Mouse (Mus musculus) left cerebral cortex, postnatal 14 days (tissue): ENCODE data around the gene Umad1. TPM values are rescaled to one million over a fixed set of nuclear protein-coding genes. Genes with fewer than 3 reads are reported as not detected.
"Not testable (repeated sequence)": the region's sequence is repeated elsewhere in the genome, so short reads cannot be mapped to it uniquely, and the experiment has no call there.

Experiments used
- DNase-seq, 2 experiments: peaks; one replicate each; pipeline ENCODE4 v3.0.0; 2021 to 2022; ENCODE audit warnings: low spot score in 2 of 2, mixed read lengths in 1 of 2
- intact Hi-C: fragments of 180-260 bp; cut with DNase I; formaldehyde crosslinking; loops from one replicate; pipeline ENCODE4 v1.15.1; 2025
- total RNA-seq, 2 experiments: library from RNA; stranded (reverse); gene quantifications; 2 replicates each; pipeline ENCODE4 v1.2.3; 2021

Umad1 gene
- total RNA-seq, 2 experiments from 2014 or later: 32.6 to 33.5 TPM

DNA sequence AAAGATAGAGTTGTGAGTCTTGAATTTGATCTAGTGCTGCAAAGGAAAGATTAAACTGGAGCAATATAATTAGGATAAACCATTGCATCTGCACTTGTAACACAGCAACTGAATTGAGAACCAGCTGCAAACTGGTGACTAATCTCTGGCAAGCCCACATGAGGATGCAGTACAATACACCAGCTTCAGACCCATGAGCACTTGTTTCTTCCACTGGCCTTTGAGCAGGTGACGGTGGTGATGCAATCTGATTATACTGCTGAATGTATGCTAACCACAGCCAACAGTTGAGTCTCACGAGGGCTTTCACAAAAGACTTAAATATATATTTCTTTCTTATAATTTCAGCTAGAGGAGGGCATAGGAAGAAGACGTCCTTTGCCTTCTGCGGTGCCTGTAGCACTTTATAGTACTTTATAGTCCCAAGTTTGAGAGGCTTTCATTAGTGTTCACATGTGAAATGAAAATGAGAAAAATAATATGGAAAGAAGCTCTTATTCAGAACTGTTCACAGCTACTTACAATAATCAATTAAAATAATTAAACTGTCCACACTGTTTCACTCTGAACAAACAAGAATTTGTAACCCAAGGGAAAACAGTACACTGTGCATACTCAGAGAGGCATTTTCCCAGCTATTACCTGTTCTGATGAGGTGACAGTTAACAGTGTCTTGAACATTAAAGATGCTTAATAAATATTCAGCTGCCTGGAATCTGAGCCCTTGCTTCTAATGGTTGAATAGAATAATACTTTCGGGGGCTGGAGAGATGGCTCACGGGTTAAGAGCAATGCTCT is 40.2 kb downstream of the Umad1 start:
- intact Hi-C loops: loop anchor here (10.0 kb wide), 1 partner anchor 126 kb away; no protein-coding TSS in a partner anchor
- no peak for DNase-seq

DNA sequence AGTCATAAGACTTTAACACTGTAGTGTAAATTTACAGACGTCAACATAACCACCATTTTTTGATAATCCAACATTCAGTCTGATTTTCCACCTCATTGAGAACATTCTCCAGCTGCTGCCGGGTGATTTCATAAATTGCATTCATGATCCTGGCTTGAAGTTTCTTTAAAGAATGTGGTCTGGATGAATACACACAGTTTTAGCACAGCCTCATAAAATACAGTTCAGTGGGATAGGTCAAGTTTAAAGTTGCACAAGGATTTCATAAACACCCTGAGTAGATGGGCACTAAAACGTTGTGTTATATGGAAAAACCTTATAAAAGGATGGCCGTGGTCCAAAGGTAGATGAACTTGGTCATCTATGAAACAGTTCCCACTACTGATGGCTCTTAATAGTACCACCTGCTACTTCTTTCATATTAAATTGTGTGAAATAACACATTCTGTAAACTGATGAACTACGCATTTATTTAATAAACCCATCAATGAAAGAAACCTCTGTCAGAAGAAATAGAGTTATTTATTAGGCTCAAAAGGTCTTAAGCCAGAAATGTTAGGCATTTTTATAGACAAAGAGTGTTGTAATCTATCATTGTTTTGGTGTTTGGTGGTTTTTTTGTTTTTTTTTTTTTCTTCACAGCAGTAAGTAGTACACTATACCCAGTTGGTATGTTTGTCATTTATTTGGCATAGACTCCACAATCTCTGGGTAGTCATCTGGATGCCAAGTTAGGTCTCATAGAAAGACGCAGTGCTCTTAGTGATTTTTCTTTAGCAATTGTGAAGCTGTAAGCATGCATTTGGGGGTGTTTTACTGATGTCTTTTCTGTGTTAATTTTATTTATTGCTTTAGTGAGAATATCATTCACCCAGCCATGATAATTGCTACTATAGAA is 49.0 kb downstream of the Umad1 start:
- intact Hi-C loops: no loop called here
- DNase-seq: no peak

DNA sequence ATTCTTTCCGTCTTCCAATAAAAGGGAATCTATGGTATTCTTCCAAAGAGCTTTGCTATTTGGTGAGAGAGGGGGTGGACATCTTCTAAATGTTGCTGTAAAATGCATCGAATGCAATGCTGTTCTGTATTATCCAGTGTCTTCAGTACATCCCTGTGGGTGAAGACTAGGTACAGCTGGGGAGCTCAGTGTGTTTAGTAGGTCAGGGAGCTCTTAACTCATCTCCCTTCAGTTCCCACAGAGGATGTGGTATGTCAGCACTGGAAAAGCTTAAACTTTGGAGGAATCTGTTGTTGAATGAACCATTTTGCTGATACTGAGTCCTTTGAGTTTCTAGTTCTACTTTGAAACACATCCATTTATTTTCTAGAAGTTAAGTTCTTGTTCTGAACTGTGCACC is 53.5 kb downstream of the Umad1 start:
- intact Hi-C loops: no loop called here
- no peak for DNase-seq

DNA sequence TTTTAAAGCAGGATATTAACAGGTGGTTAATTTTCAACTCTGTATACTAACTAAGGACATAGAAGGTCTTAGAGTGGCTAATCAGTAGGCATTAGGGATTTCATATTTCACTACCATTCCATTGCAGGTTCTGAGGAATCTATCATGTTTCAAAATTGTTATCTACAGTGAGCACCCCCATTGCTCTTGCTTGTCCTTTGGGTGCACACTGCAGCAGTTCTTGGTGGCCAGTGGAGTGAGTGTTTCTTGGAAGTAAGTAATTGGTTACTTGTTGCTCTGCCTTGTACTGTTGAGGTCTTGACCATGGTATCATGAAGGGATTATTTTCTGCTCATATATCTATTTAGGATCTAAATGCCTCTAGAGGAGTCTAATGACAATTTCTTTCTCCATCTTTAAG is 57.1 kb downstream of the Umad1 start:
- intact Hi-C loops: no loop called here
- DNase-seq: no peak

DNA sequence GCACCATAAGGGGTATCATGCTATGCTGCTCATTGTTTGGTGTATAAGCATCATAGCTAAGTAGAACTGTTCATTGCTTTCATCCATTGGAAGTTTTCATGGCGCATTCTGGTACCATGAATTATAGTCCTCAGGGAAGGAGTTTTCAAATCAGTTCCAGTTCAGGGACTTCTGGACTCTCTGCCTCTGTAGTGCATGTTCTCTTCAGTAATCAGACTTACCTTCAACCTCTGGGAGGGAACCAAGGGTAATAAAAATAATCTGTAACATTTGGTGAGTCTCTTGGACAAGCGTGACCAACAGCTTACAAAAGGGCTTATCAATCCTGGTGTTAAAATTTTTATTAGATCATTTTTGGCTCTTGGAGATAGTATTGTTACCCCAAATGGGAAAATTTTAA is 60.5 kb downstream of the Umad1 start:
- DNase-seq: no peak
- intact Hi-C loops: no loop called here

DNA sequence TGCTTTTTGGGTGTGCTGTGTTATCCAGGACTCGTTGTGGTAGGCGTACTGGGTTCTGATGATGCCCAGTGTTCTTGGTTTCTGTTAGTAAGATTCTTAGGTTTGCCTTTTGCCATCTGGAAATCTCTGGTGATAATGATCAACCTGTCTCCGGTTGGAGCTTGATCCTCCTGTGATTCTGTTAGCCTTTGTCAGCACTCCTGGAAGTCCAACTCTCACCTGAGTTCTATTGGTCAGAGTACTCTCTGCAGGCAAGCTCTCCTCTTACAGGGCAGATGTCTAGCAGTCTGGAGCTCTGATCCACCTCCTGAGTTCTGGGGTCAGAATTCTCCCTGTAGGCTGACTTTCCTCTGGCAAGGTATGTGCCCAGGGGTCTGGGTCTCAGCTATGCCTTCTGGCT is 72.4 kb downstream of the Umad1 start:
- DNase-seq, intact Hi-C loops: not testable (repeated sequence)

DNA sequence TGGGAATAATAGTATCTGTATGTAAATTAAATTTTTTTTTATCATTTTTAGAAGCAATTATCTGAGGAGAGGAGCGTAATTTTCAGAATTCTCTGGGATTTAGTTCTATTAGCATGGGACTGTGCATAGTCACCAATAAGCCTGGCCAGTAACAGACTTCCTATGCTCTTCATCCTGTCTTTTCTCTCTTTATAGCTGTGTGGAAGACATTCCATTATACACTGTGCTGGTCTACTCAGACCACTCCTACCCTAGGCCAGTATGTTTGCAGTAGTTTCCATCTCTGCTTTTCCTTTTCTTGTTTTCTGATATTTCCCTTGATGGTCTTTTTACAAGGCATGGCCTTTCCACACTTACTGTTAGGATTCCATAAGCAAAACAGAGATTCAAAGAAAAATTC is 74.3 kb downstream of the Umad1 start:
- no peak for DNase-seq
- intact Hi-C loops: no loop called here

DNA sequence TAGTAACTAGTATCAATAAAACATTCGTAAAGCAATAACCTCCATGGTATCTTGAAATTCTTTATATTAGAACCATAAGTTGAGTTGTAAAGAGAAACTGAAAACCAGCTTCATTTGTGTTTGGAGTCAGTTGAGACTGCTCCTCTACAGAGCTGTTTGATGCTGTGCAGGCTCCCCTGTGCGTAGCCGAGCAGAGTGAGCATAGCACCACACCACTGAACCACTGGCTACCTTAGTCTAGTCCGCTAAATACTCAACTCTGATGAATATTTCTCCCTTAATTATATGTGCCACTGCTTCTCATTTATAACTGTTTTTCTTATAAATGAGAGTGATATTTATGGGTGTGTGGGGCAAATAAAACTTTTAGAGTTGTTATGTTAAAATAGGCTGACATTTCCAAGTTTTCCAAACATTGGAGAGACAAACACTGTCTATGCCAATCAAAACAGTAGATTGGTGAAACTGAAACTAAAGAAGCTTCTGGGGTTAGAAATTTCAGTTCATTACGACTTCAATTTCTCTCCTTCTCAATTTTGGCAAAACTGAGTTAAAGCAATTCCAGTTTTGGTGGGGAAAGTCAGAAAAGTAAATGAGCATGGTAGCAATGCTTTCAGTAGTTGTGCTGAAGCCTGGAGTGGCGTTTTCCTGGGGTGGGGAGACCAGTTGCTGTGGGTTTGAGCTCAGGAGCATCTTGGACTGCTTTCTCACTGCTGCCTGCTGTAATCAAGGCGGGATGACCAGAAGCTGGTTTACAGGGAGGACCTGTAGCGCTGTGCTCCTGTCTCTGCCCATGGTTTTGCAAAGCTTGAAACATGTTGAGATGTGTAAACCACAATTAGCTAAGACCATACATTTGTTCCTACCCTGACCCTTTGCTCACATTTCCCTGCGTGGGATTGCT is 77.7 kb downstream of the Umad1 start:
- intact Hi-C loops: no loop called here
- DNase-seq: no peak

DNA sequence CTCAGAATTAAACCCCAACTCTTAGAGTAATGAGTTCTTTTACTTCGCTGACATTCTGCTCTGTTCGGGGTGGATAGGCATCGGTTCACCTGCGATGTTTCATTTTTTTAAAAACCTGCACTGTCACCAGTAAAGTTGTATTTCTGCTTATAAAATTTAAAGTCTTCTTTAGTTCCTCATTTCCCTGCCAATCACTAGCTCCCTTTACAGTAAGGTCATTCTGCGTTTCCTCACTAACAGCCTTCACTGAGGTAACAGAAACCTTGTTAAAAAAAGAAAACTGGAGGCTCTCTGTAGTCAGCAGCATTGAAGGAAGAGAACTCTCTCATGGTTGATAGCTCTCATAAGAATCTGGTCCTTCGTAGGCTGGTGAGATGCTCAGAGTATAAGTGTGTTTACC is 80.4 kb downstream of the Umad1 start:
- intact Hi-C loops: no loop called here
- DNase-seq: no peak

DNA sequence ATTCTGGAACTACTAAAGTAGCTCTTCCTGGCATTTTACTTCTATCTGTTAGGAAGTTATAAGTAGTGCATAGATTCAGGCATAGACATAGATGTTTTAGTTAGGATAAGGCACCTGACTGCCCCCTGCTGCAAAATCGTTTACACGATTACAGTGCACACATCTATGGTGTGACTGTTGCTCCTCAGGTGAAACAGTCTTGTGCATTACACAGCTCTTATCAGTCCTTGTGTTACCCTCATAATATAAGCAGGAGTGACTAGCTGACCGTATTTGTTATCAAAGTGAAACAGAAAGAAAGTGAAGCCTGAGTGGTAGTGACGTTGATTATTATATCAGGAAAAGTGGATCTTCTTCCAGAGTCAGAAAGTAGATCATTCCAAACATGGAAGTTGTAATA is 84.2 kb downstream of the Umad1 start:
- DNase-seq: no peak
- intact Hi-C loops: no loop called here

DNA sequence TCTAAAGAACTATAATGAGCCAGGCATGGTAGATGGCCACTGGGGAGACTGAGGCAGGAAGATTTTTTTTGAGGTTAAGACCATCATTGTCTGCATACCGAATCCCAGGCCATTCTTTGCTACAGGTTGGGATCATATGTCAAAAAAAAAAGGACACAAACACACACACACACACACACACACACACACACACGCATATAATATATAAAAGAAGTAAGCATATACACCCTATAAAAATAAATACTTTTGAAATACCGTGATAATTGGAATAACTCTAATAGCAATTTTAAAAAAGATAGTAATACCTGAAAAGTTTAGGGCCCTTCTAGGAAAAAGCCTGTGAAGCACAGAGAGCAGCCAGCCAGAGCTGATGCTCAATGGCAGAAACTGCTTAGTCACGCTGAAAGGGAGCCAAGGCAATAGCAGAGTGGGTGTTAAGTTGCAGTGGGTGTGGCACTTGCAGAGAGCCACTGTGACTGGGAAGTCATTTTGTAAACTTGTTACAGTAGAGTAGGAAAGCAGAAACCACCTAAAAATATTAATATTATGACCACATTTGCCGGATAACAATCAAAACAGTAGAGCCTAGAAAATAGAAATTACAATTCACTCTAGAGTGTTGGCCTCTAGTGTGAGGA is 86.2 kb downstream of the Umad1 start:
- intact Hi-C loops: no loop called here
- DNase-seq: peak; percentile 49 to 56

DNA sequence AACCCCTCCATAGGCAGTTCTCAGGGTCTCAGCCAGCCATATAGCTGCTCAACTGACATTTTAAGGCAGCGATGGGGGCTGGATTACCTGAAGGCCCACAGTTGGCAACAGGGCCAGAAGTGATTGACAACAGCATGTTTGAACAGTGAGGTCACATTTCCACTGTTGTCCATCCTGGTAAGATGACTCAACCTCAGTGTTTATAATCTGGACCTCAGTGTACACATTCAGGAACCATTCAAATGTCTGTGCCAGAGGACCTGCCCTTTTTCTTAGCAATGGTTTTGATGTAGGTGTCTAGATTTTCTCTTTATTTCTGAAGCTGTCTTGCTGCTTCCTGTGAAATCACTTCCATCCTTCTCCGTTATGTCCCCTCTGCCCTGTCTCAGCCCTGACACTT is 88.1 kb downstream of the Umad1 start:
- DNase-seq: no peak

DNA sequence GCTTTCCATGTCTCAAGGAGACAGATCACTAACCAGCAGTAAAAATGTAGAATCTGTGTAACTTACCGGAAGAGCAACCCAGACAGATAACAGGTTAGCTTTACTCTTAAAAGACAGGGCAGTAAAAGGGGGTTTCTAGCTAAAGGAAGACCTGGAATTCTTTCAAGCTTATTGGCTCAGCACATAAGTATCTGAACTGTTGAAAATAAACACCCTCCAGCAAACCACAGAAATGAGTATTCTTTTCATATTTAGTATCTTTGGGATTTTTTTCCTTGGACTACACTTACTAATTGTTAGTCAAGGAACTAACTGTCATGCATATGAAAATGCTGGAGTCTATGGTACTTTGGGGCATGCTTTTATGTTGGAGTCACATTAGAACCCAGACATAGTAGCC is 89.3 kb downstream of the Umad1 start:
- intact Hi-C loops: no loop called here
- no peak for DNase-seq

More for the DNA sequence above, 88.1 kb downstream of the Umad1 start:
- intact Hi-C loops: no loop called here

DNA sequence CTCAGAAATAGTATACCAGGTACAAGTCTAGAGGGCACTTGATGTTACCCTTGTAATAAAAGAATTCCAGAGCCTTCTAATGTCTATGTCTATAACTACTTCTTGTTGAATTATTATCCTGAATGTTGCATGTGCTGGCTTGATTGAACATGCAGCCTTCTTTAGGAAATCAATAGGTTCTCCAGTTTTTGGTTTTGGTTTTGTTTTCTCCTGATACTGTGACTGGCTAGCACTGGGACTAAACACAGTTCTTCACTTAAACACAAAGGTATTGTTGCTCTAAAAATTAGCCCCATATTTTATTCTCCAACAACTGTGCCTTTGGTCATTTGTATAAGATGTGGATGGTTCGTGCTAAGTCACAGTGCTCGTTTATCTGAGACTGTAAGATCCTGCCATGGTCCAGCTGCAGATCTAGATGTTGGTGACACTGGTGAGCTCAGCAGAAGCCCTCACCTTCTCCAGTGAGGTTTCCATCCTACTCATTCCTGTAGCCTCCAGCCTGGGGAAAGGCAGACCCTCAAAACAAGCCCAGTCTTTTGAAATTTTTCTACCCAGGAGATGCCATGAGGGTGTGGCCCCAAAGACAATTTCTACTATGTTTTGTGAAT is 90.1 kb downstream of the Umad1 start:
- no peak for DNase-seq
- intact Hi-C loops: no loop called here

DNA sequence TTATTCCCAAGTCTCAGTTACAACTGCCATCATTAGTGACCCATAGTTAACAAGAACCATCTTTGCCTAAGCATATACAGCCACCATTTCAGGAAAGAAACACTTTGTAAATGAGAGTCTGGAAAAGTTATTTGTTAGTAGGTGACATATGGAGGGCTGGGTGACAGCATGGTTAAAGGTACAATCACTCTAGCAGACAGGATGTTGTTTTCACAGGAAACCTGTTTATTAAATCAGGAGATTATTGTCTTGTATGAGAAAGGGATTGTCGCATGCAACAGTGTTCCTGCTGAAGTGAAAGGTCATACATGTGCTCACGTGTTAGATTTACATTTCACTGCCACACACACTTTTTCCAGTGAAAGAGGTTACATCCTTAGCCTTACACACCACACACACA is 92.4 kb downstream of the Umad1 start:
- intact Hi-C loops: no loop called here
- no peak for DNase-seq

DNA sequence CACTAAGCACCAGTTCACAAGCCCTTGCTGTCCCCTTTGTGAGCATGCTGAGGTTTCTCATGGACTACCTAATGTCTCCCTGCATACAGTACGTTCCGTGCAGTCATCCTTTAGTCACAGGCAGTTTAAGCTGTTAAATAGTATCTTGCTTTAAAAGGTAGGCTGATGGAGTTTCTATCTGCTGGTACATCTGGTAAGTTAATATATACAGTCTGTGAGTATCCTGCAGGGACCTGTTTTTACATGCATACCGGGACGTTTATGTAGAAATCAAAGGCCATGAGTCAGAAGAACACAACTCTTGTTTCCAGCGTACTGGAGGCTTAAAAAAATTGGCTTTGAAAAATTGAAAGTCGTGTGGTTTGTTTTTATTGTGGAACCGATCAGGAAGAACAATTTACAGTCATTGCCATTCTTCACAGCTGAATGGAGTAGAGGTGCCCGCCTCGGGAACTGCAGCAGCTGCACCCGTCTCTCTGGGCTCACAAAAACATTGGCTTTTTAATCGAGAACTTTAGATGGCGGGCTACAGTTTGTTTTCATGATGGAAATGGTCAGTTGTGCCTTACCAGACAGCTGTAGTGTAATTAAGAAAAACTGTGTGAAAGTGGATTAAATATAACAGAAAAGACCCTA is 93.6 kb downstream of the Umad1 start:
- no peak for DNase-seq
- intact Hi-C loops: no loop called here

DNA sequence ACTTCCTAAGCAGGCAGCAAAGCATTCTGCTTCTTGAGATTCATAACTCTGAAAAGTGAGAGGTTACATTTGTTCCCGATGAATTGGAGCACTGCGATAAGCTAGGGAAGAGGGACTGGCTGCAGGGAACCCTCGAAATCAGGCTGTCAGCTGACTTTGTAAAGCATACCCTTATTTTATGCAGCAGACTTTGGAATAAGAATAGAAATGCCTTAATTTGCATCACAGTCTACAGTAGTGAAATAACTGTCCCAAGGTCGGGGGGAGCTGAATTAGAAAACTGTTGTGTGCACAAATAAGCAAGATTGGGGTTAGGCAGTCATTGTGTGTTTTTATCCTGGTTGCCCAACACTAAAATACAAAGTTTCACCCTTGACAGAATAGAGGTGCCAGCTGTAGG is 94.4 kb downstream of the Umad1 start:
- intact Hi-C loops: no loop called here
- no peak for DNase-seq

DNA sequence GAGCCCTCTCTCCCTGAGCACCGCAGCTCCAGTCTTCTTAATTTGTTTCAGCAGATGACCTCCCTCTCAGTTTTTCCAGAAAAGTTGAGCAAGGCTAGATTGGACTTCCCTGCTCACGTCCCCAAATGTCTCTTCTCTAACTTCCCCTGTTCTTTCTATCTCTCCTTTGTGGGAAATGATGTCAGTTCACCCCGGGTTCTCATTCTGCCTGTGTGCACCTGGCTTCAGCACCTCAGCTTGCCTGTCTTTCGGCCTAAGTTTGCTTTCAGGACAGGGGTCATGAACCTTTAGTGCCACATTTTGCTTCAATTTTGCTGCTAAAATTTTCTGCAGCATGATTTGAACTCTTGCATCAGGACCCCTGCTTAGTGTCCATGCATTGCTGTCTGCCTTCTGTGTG is 95.8 kb downstream of the Umad1 start:
- no peak for DNase-seq

More for the DNA sequence above, 95.8 kb downstream of the Umad1 start:
- intact Hi-C loops: no loop called here
